Mouse (Mus musculus): ENCODE measurements around the gene Tmem242. TPM values are rescaled to one million over a fixed set of nuclear protein-coding genes. Genes with fewer than 3 reads are reported as not detected.

The Tmem242 gene
- total RNA-seq, 2 experiments from 2014 or later: 134 to 164 TPM

- peak overlapping the region; percentile 97 for H3K27ac ChIP-seq
- no peak for TF ChIP-seq CTCF (IDR thresholded peaks at IDR 0.05)
- intact Hi-C loops (cut with DNase I): loop anchor here (1.0 to 2.0 kb wide), 2 partner anchors 53 to 313 kb away; partner anchors contain the start of gene Zdhhc14
- DNase-seq: no peak
- H3K4me3 ChIP-seq: peak overlapping the region; percentile 94
These were observed 264 bp downstream of the Tmem242 start for GRCm38 (mm10) chr17:5439831-5440158.

DNA sequence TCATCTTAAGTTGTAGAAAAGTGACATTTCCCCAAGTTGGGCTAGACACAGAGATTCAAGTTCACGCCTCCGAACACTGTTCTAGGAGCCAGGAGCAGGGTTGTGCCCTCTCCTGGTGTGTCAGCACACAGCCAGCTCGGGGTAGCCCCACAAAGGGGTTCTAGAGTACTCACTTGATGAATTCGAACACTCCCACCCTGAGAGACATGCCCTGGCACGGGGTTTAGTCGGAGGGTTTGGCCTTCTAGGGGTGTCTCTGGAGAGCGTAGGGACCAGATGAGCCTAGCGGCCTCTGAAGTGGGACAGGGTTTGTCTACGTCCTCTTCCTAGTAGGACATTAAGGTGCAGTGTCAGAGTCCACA lies 10.3 kb downstream of the Tmem242 start:
- intact Hi-C loops (cut with DNase I): loop anchor here (1.0 kb wide), 1 partner anchor 324 kb away; no protein-coding TSS in a partner anchor
- TF ChIP-seq CTCF (IDR thresholded peaks at IDR 0.05): no peak
- DNase-seq: no peak
- Histone ChIP-seq H3K27ac (no peak overlapping the region), H3K4me3 (no peak overlapping the region)

GRCm38 (mm10) chr17:5429090-5429771 lies 10.8 kb downstream of the Tmem242 start:
- DNase-seq: peak; percentile 90
- H3K4me3 ChIP-seq: no peak overlapping the region
- H3K27ac ChIP-seq: no peak overlapping the region
- TF ChIP-seq CTCF (IDR thresholded peaks at IDR 0.05): no peak; the same call in none of the 2 replicates
- intact Hi-C loops (cut with DNase I): loop anchor here (1.0 kb wide), 1 partner anchor 324 kb away; no protein-coding TSS in a partner anchor

GRCm38 (mm10) chr17:5425204-5425603 lies 14.9 kb downstream of the Tmem242 start:
- H3K4me3 ChIP-seq: no peak overlapping the region
- TF ChIP-seq CTCF (IDR thresholded peaks at IDR 0.05): no peak
- DNase-seq: no peak
- intact Hi-C loops (cut with DNase I): no loop called here
- no peak overlapping the region for H3K27ac ChIP-seq

- intact Hi-C loops (cut with DNase I): no loop called here
- no peak for TF ChIP-seq CTCF (IDR thresholded peaks at IDR 0.05)
- DNase-seq: peak; percentile 57
These were observed 15.9 kb downstream of the Tmem242 start for GRCm38 (mm10) chr17:5424156-5424555.

GRCm38 (mm10) chr17:5421835-5422234 lies 18.2 kb downstream of the Tmem242 start:
- Histone ChIP-seq H3K27ac (no peak overlapping the region), H3K4me3 (no peak overlapping the region)
- no peak for TF ChIP-seq CTCF (IDR thresholded peaks at IDR 0.05)
- intact Hi-C loops (cut with DNase I): no loop called here
- DNase-seq: no peak

More at GRCm38 (mm10) chr17:5424156-5424555, 15.9 kb downstream of the Tmem242 start:
- Histone ChIP-seq H3K4me3 (no peak overlapping the region), H3K27ac (peak overlapping the region; percentile 31; the same call in 1 of the 2 replicates)

DNA sequence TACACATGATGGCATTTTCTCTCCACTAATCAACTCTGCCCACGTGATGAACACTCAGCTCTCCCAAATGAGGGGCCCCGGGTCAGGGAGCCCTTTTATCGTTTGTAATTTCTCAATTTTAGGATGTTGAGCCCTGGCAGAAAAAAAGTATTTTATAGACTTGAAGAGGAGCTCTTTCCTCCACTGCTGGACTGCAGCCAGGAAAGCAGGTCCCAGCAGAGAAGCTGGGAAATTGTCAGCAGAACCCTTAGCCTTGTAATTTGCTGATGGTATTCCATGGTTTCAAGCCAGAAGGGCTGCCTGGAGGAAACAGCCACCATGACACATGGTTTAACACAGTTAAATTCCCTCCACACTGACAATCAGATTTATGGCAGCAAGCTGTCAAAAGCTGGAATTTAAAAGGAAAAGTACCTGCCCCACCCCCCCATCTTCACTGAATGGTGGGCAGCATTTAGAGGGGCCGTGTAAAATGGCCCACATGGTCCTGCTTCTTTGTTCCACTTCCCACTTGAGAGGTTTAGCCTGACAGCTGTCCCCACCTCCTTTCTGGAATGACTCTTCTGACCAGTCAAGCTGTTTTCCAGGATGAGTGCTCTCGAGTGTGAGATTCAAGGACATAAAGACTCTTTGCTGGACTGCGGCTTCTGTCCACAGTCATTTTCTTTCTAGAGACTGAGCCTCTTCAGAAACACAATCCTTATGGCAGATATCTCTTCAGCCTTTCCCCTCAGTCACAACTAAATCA lies 20.1 kb downstream of the Tmem242 start:
- no peak for DNase-seq
- no peak for TF ChIP-seq CTCF (IDR thresholded peaks at IDR 0.05)
- intact Hi-C loops (cut with DNase I): no loop called here
- Histone ChIP-seq H3K4me3 (no peak overlapping the region), H3K27ac (no peak overlapping the region)

GRCm38 (mm10) chr17:5419056-5419455 lies 21.0 kb downstream of the Tmem242 start:
- Histone ChIP-seq H3K27ac (no peak overlapping the region), H3K4me3 (no peak overlapping the region)
- no peak for DNase-seq
- intact Hi-C loops (cut with DNase I): no loop called here
- TF ChIP-seq CTCF (IDR thresholded peaks at IDR 0.05): no peak

GRCm38 (mm10) chr17:5418545-5418944 lies 21.5 kb downstream of the Tmem242 start, which contains the start of gene Ldhal6b:
TSS of gene Ldhal6b (minus strand) at chr17:5418767.
- Histone ChIP-seq H3K4me3 (no peak within 1 kb of the TSS), H3K27ac (no peak within 1 kb of the TSS)
- DNase-seq: no peak
- intact Hi-C loops (cut with DNase I): no loop called here
- no peak for TF ChIP-seq CTCF (IDR thresholded peaks at IDR 0.05)

- intact Hi-C loops (cut with DNase I): no loop called here
- H3K27ac ChIP-seq: no peak overlapping the region
- no peak overlapping the region for H3K4me3 ChIP-seq
- DNase-seq: no peak
- TF ChIP-seq CTCF (IDR thresholded peaks at IDR 0.05): no peak
These were observed 23.5 kb downstream of the Tmem242 start for GRCm38 (mm10) chr17:5416518-5416917.

DNA sequence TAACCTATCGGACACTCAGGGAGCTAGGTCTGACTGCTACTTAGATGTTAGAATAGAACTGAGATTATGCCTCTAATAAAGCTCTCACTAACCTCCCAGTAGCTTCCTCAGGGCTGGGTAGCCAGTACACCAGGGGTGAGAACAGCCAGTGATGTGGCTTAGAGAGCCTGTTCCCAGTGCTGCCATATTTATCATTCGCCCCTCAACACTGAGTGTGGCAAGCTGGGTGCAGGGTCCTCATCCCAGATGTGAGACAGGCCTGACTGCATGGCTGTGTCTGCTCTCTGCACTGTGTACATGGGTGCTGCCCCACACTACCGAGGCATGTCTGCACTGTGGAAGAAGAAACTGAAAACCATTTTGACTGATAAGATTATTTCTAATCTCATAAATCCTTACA lies 26.0 kb downstream of the Tmem242 start:
- intact Hi-C loops (cut with DNase I): no loop called here
- no peak for DNase-seq
- TF ChIP-seq CTCF (IDR thresholded peaks at IDR 0.05): no peak
- H3K27ac ChIP-seq: no peak overlapping the region
- no peak overlapping the region for H3K4me3 ChIP-seq

- DNase-seq: no peak
- Histone ChIP-seq H3K4me3 (no peak overlapping the region), H3K27ac (no peak overlapping the region)
- intact Hi-C loops (cut with DNase I): no loop called here
- TF ChIP-seq CTCF (IDR thresholded peaks at IDR 0.05): no peak
These were observed 26.7 kb downstream of the Tmem242 start for GRCm38 (mm10) chr17:5413350-5413749.

DNA sequence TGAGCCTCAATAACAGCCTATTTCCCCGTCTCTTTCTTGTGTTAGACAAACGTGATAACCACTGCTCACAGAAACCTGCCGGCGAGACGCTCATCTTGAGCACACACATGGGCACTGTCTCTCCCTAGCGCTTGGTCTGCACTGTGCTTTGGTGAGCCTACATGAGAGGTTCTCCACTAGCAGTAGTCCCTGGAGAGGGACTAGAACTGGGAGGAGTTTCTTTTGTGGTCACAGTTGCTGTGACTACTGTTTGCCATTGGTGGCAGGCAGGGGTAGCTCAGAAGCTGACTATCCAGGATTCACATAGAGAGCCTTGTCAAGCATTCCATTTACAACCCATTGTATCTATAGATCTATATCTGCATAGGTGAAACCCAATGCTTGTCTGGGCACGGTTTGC lies 27.3 kb downstream of the Tmem242 start:
- Histone ChIP-seq H3K4me3 (no peak overlapping the region), H3K27ac (no peak overlapping the region)
- TF ChIP-seq CTCF (IDR thresholded peaks at IDR 0.05): no peak
- intact Hi-C loops (cut with DNase I): no loop called here
- DNase-seq: no peak

Measured in gastrocnemius, adult 2 months (tissue).